Mouse (Mus musculus): ENCODE data around the gene Iqgap2.

DNA sequence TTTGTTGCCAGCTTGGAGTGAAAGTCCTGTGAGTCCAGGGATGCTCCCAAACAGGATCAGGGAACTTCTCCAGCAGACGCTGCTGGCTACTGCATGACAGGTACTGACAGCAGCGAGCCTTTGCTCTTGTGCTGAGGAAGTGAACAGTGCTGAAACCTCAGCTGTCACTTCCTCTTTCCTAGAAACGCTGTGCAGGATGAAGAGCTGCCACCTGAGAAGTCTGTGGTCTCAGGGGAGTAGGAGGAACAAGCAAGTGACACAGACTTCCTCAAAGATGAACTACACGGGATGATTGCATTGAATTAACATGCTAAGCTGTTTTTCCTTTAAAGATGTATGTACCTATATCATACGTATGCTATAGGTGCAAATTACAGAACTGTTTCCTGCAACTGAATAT lies 206.0 kb downstream of the Iqgap2 start:
- TF ChIP-seq POLR2A (IDR thresholded peaks at IDR 0.05; ENCODE audit: insufficient read depth, low read depth, low read length) (no peak), CTCF (IDR thresholded peaks at IDR 0.05) (no peak), EP300 (IDR thresholded peaks at IDR 0.05; ENCODE audit: insufficient read depth, low read depth, low read length) (no peak)

Data from heart, adult 2 months (tissue).